Mouse (Mus musculus): ENCODE data around the gene Txnrd1. TPM values are rescaled to one million over a fixed set of nuclear protein-coding genes. Genes with fewer than 3 reads are reported as not detected.
A peak's percentile ranks its signal among the peaks of the same experiment; 100 is the strongest.

Txnrd1 gene
- polyA plus RNA-seq, 1 experiment from 2014 or later, result 34.6 TPM

GRCm38 (mm10) chr10:82888576-82888975 is 54.8 kb downstream of the Txnrd1 start:
- peaks cover 13% of the 10 kb centered on the region for H3K36me3 ChIP-seq (ENCODE audit: insufficient read depth, low read length)
- H3K27ac ChIP-seq (ENCODE audit: low read length), result no peak overlapping the region
- H3K4me2 ChIP-seq (replicated peaks; ENCODE audit: low read depth, low read length), result no peak overlapping the region
- H3K4me3 ChIP-seq (ENCODE audit: low read depth, low read length), result no peak overlapping the region
- WGBS, result 76% methylated on average over 8 of the region's 8 CpGs
- ATAC-seq (no peak), DNase-seq (ENCODE audit: low spot score) (no peak)
- no peaks in the 10 kb centered on the region for H3K27me3 ChIP-seq (replicated peaks; ENCODE audit: insufficient read depth, low read length)
- 0 out of 2 replicates have a peak, but pooled peaks cover 3% of the 10 kb centered on the region for H3K4me1 ChIP-seq (ENCODE audit: insufficient read depth, low read depth, low read length)
- no peak overlapping the region for H3K9ac ChIP-seq (replicated peaks; ENCODE audit: low read depth)
- TF ChIP-seq CTCF (IDR thresholded peaks at IDR 0.05) (no peak), EP300 (IDR thresholded peaks at IDR 0.05) (no peak)
- H3K9me3 ChIP-seq (ENCODE audit: low read length), result no peaks in the 10 kb centered on the region

- TF ChIP-seq EP300 (IDR thresholded peaks at IDR 0.05), result no peak
- TF ChIP-seq CTCF (IDR thresholded peaks at IDR 0.05), result no peak
- peak; percentile 85 for ATAC-seq
Measured at GRCm38 (mm10) chr10:82889447-82889973, 55.8 kb downstream of the Txnrd1 start.

GRCm38 (mm10) chr10:82890936-82891335 is 57.2 kb downstream of the Txnrd1 start:
- Histone ChIP-seq H3K9ac (replicated peaks; ENCODE audit: low read depth) (no peak overlapping the region), H3K9me3 (ENCODE audit: low read length) (no peaks in the 10 kb centered on the region), H3K4me2 (replicated peaks; ENCODE audit: low read depth, low read length) (no peak overlapping the region), H3K27ac (ENCODE audit: low read length) (no peak overlapping the region), H3K4me1 (ENCODE audit: insufficient read depth, low read depth, low read length) (0 out of 2 replicates have a peak, but pooled peaks cover 3% of the 10 kb centered on the region), H3K36me3 (ENCODE audit: insufficient read depth, low read length) (0 out of 2 replicates have a peak, but pooled peaks cover 3% of the 10 kb centered on the region), H3K27me3 (replicated peaks; ENCODE audit: insufficient read depth, low read length) (no peaks in the 10 kb centered on the region), H3K4me3 (ENCODE audit: low read depth, low read length) (no peak overlapping the region)
- TF ChIP-seq CTCF (IDR thresholded peaks at IDR 0.05) (no peak), EP300 (IDR thresholded peaks at IDR 0.05) (no peak)
- 59% methylated on average over 2 of the region's 2 CpGs for WGBS
- no peak for ATAC-seq
- no peak for DNase-seq (ENCODE audit: low spot score)

More at GRCm38 (mm10) chr10:82889447-82889973, 55.8 kb downstream of the Txnrd1 start:
- Histone ChIP-seq H3K27ac (ENCODE audit: low read length) (no peak overlapping the region), H3K4me1 (ENCODE audit: insufficient read depth, low read depth, low read length) (0 out of 2 replicates have a peak, but pooled peaks cover 3% of the 10 kb centered on the region), H3K9me3 (ENCODE audit: low read length) (no peaks in the 10 kb centered on the region), H3K4me2 (replicated peaks; ENCODE audit: low read depth, low read length) (no peak overlapping the region), H3K4me3 (ENCODE audit: low read depth, low read length) (no peak overlapping the region), H3K9ac (replicated peaks; ENCODE audit: low read depth) (no peak overlapping the region), H3K27me3 (replicated peaks; ENCODE audit: insufficient read depth, low read length) (no peaks in the 10 kb centered on the region), H3K36me3 (ENCODE audit: insufficient read depth, low read length) (peaks cover 13% of the 10 kb centered on the region)
- peak; percentile 83 for DNase-seq (ENCODE audit: low spot score)
- 22% methylated on average over 9 of the region's 9 CpGs for WGBS

GRCm38 (mm10) chr10:82891427-82891826 is 57.7 kb downstream of the Txnrd1 start:
- Histone ChIP-seq H3K4me3 (ENCODE audit: low read depth, low read length) (no peak overlapping the region), H3K27ac (ENCODE audit: low read length) (no peak overlapping the region), H3K27me3 (replicated peaks; ENCODE audit: insufficient read depth, low read length) (no peaks in the 10 kb centered on the region), H3K4me1 (ENCODE audit: insufficient read depth, low read depth, low read length) (0 out of 2 replicates have a peak, but pooled peaks cover 3% of the 10 kb centered on the region), H3K9ac (replicated peaks; ENCODE audit: low read depth) (no peak overlapping the region), H3K9me3 (ENCODE audit: low read length) (no peaks in the 10 kb centered on the region), H3K4me2 (replicated peaks; ENCODE audit: low read depth, low read length) (no peak overlapping the region), H3K36me3 (ENCODE audit: insufficient read depth, low read length) (peaks cover 5% of the 10 kb centered on the region; the same call in 1 of the 2 replicates)
- DNase-seq (ENCODE audit: low spot score) (no peak), ATAC-seq (no peak)
- WGBS, result 78% methylated on average over 7 of the region's 7 CpGs
- TF ChIP-seq EP300 (IDR thresholded peaks at IDR 0.05), result no peak
- TF ChIP-seq CTCF (IDR thresholded peaks at IDR 0.05), result no peak

GRCm38 (mm10) chr10:82892442-82893055 is 58.8 kb downstream of the Txnrd1 start:
- no peak overlapping the region for H3K9ac ChIP-seq (replicated peaks; ENCODE audit: low read depth)
- DNase-seq (ENCODE audit: low spot score) (no peak), ATAC-seq (no peak)
- H3K27me3 ChIP-seq (replicated peaks; ENCODE audit: insufficient read depth, low read length), result no peaks in the 10 kb centered on the region
- TF ChIP-seq EP300 (IDR thresholded peaks at IDR 0.05) (no peak), CTCF (IDR thresholded peaks at IDR 0.05) (no peak)
- H3K36me3 ChIP-seq (ENCODE audit: insufficient read depth, low read length), result peaks cover 9% of the 10 kb centered on the region; the same call in 1 of the 2 replicates
- H3K27ac ChIP-seq (ENCODE audit: low read length), result no peak overlapping the region
- no peak overlapping the region for H3K4me2 ChIP-seq (replicated peaks; ENCODE audit: low read depth, low read length)
- H3K9me3 ChIP-seq (ENCODE audit: low read length), result no peaks in the 10 kb centered on the region
- H3K4me3 ChIP-seq (ENCODE audit: low read depth, low read length), result no peak overlapping the region
- 0 out of 2 replicates have a peak, but pooled peaks cover 3% of the 10 kb centered on the region for H3K4me1 ChIP-seq (ENCODE audit: insufficient read depth, low read depth, low read length)
- WGBS, result 89% methylated on average over 9 of the region's 9 CpGs

GRCm38 (mm10) chr10:82893872-82894650 is 60.3 kb downstream of the Txnrd1 start:
- peaks cover 13% of the 10 kb centered on the region; the same call in 1 of the 2 replicates for H3K36me3 ChIP-seq (ENCODE audit: insufficient read depth, low read length)
- ATAC-seq (no peak), DNase-seq (ENCODE audit: low spot score) (peak; percentile 15)
- H3K9me3 ChIP-seq (ENCODE audit: low read length), result no peaks in the 10 kb centered on the region
- H3K4me1 ChIP-seq (ENCODE audit: insufficient read depth, low read depth, low read length), result 0 out of 2 replicates have a peak, but pooled peaks cover 3% of the 10 kb centered on the region
- H3K4me2 ChIP-seq (replicated peaks; ENCODE audit: low read depth, low read length), result no peak overlapping the region
- no peak overlapping the region for H3K9ac ChIP-seq (replicated peaks; ENCODE audit: low read depth)
- TF ChIP-seq CTCF (IDR thresholded peaks at IDR 0.05) (no peak), EP300 (IDR thresholded peaks at IDR 0.05) (no peak)
- 61% methylated on average over 18 of the region's 18 CpGs for WGBS
- H3K27ac ChIP-seq (ENCODE audit: low read length), result no peak overlapping the region
- H3K4me3 ChIP-seq (ENCODE audit: low read depth, low read length), result no peak overlapping the region
- H3K27me3 ChIP-seq (replicated peaks; ENCODE audit: insufficient read depth, low read length), result no peaks in the 10 kb centered on the region

All from lung, postnatal 0 days (tissue).